Mouse (Mus musculus) B cell, adult 2 months (primary cell): Measurements from ENCODE around the gene Mob4.

Source experiments
- DNase-seq, 2 experiments: peaks; one replicate each; pipeline ENCODE4 v3.0.0; 2022

Gene Mob4

DNA sequence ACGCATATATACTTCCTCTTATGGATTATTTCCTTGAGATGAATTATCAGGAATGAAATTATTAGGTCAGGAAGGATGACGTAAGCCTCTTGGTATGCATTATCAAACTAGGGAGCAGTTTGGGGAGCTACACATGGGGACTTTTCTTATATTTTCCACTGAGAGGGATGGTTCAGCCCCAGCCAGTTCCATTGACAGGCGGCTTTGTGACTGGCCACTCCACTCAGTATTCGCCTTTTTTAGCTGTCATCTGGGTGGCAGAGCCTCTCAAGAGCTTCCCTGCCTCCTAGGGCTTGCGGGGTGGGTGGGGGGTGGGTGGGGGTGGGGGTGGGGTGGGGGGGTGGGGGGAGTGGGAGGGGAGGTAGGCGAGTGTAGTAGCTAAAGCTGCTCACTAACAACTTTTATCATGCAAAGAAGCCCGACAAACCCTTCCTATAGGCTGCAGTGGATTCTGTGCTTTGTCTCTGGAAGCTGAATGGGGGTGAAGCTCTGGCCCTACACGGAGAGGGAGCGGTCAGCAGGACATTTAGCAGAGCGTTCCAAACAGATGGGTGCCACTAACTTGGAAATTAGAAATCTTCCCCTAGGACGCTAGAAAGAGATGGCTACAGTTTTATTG, 55.7 kb downstream of the Mob4 start:
- DNase-seq = no peak

DNA sequence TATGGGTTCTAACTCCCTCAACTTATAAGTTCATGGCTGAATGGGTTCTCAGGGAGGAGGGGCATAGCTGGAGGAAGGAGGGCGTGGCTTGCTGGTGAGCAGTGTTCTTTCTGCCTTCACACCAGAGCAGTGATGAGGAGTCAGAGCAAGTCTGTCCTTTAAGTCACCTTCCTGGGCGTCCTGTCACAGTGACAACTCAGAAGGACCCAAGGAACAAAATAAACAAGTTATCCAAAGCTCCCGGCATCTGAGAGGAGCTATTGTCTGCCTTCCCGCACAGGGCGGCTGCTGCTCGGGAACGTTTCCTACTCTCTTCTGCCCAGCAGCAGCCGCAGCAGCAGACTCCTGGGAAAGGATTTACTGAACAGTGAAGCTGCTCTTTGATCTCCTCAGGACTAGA, 61.0 kb downstream of the Mob4 start:
- no peak for DNase-seq

DNA sequence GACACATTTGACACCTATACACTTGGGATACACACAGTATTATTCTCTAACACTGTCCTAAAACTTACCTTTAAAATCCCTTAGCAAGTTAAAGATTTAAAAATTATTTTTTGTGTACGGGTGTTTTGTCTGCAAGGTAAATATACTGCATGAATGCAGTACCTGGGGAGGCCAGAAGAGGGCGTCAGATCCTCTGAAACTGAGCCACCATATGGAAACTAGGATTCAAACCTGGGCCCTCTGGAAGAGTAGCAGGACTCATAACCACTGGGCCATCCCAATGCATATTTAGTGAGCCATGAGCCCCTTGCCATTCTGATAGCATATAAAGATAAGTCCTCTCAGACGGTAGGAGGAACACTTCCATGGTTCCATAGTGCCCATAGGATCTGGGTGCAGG, 61.8 kb downstream of the Mob4 start:
- DNase-seq = peak; percentile 77

DNA sequence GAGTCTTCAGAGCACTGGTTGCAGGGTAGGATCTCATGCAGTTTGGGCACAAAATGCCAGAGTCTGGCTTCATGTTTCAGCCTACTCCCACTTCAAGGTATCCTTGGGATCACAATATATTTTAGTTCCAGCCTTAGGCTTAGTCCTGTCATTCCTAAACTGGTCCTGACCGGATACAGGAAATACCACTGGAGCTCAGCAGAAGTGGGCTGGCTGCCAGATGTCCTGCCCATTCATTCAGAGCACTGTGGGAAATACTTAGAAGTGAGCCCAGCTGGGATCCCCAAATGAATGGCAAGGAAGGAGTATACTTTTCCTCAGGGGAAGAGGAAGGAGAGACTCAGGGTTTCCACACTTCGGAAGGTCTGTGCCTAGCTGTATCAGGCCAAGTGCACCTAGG, 62.3 kb downstream of the Mob4 start:
- no peak for DNase-seq

DNA sequence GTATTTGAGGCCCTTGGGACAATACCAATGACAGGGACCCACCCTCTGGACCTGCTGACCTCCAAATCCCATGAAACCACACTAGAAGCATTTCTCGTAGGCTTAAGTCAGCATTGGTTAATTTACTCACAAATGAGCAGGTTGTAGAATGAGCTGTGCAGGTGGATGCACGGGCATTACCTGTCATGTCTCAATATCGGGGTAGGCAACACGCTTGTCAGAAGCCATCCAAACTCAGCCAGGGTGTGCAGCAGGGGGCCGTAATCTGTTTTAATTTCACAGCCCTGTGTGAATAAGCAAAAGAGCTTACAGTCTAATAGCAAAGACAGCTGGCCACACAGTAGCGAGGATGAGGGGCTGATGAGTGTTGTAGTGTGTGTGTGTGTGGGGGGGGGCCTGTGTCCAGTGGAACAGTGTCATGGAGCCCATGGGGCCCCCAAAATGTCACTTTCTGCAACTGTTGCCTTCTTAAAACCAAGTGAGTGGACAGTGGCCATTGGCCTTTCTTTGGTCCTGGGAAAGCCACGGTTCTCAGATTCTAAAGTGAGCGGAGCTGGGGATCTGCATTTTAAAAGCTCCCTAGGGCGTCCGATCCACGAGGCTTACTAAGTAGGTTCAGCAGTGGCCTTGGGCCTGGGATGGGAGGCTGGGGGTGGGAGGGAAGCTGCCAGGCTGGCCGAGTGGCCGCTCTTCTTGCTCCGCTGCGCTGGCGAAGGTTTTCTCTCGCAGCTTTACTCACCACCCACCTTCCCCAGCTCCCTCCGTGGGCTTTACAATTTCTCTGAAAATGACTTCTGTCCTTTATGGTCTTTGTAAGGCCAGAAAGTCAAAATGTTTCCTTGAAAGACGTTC, 63.3 kb downstream of the Mob4 start:
- no peak for DNase-seq

DNA sequence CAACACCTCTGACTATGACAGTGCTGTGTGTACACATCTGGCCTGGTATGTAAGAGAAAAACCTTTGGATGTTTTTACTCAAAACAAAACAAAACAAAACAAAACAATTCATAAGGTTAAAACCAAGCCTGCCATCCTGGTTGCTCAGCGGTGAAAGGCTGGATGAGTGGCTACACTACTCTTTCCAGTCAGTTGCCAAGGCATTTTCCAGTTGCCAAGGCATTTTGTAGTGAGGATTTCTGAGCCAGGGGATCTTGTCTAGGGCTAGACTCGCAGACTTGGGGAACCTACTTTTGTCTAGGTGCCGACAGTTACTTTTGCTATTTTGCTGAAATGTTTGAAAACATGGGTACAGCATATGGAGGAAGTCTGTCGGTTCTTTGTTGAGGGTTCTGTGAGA, 64.0 kb downstream of the Mob4 start:
- DNase-seq = no peak

DNA sequence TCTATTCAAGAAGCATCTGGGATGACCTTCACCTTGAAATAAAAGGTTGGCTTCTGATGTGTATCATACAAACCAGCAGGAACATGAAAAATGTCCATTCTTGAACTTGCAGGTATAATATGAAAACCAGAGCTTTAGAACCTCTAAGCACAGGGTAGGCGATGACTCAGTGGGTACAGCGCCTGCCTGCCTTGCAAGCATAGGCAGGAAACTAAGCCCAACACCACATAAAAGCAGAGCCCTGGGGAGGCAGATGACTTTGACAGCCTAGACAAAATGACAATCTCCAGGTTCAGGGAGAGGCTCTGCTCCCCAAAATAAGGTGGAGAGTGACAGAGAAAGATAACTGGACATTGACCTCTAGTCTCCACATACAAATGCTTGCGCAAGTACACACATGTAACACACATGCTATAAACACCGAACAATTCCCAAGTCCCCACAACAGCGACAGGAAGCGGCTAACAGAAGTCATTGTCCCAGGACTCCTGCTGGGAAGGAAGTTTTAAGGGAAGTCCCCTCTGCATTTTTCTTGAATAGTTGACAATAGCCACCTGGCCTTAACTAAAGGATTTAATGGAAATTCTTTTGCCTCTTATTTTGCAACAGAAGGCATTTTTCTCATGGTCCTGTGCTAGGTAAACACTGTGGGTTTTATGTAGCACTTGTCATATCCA, 65.4 kb downstream of the Mob4 start:
- DNase-seq = no peak

DNA sequence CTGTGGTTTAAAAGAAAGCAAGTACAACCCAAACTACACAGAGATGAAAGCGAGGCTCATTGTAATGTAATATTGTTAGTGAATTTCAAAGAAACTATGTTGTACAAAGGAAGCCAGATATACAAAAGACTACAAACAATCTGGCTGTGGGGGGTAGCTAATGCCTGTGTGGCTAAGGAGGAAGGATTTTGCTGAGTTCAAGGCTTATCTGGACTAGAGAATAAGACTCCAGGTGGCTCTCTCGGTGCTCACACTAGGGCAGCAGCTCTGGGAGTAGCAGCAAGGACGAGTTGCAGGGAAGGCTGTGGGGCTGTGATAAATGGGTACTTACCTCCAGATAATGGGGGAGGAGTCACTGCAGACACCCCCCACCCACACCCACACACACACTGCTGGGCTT, 67.7 kb downstream of the Mob4 start:
- DNase-seq = no peak

DNA sequence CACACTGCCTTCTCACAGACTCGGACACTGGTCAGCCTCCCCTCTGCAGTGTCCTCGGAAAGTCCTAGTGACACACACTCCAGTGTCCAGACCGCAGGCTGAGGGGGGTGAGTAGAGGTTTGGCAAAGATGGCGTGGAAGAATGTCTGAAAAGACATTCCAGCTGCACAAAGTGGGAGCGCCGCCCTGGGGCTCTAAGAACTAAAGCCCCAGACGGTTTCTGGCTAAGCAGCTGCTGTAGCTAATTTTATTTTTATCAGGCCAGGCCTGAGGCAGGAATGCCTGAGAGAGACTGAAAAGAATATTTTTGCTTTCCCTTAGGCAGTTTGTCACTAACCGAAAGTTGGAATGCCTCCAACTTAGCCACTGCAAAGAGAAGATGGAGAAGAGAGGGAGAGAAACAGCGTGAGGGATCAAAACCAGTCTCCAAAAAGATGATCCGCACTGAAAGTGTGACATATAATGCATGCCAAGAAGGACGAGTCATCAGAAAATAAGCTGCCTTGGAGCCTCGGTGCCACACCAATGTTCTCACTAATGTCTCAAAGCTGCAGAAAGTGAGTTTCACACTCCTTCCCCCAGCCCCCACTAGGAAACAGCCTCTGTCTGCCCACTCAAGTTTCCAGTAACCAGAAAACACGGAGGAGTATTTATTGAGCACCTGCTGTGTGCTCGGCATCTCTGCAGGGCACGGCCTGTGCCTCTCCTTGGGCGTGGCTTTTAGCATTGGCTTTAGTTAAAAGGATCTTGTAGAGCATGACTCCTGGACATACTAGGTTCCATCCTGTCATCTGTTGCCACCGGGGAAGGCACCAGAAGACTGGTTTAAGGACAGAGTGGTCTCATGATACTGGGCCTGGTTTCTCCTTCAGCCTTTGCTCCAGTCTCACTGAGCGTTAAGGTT, 71.1 kb downstream of the Mob4 start:
- no peak for DNase-seq
